Mouse (Mus musculus): ENCODE results near the gene Traf3ip1.

Traf3ip1 gene

GRCm38 (mm10) chr1:91494457-91495140, at the start of gene Traf3ip1:
Gene Traf3ip1 (plus strand): TSS chr1:91494647.
- peak; percentile 96 to 98 for DNase-seq

- peak in 1 of 2 experiments; percentile 43 for DNase-seq
Observed at GRCm38 (mm10) chr1:91444841-91445830, 49.3 kb upstream of the Traf3ip1 start.

GRCm38 (mm10) chr1:91446060-91446459, 48.4 kb upstream of the Traf3ip1 start:
- peak; percentile 93 to 97 for DNase-seq

- DNase-seq = no peak
Observed at GRCm38 (mm10) chr1:91446511-91446910, 47.9 kb upstream of the Traf3ip1 start.

GRCm38 (mm10) chr1:91448688-91449087, 45.8 kb upstream of the Traf3ip1 start:
- peak in 1 of 2 experiments; percentile 41 for DNase-seq

- DNase-seq = peak in 1 of 2 experiments; percentile 24
Observed at GRCm38 (mm10) chr1:91450851-91451250, 43.6 kb upstream of the Traf3ip1 start.

GRCm38 (mm10) chr1:91451547-91452084, 42.8 kb upstream of the Traf3ip1 start:
- DNase-seq = peak in 1 of 2 experiments; percentile 75

GRCm38 (mm10) chr1:91453932-91454331, 40.5 kb upstream of the Traf3ip1 start:
- DNase-seq = peak in 1 of 2 experiments; percentile 44

GRCm38 (mm10) chr1:91454366-91454765, 40.1 kb upstream of the Traf3ip1 start:
- DNase-seq = peak in 1 of 2 experiments; percentile 84

- DNase-seq = peak in 1 of 2 experiments; percentile 33
Observed at GRCm38 (mm10) chr1:91454927-91455326, 39.5 kb upstream of the Traf3ip1 start.

GRCm38 (mm10) chr1:91455661-91456161, 38.7 kb upstream of the Traf3ip1 start:
- peak; percentile 84 to 91 for DNase-seq

GRCm38 (mm10) chr1:91456301-91456801, 38.1 kb upstream of the Traf3ip1 start:
- peak; percentile 73 to 89 for DNase-seq

- peak in 1 of 2 experiments; percentile 40 for DNase-seq
Observed at GRCm38 (mm10) chr1:91457116-91457515, 37.3 kb upstream of the Traf3ip1 start.

- DNase-seq = peak in 1 of 2 experiments; percentile 51
Observed at GRCm38 (mm10) chr1:91457698-91458097, 36.7 kb upstream of the Traf3ip1 start.

GRCm38 (mm10) chr1:91458223-91458861, 36.1 kb upstream of the Traf3ip1 start:
- peak in 1 of 2 experiments; percentile 80 for DNase-seq

- peak; percentile 99 to 100 for DNase-seq
Observed at GRCm38 (mm10) chr1:91459059-91459809, 35.2 kb upstream of the Traf3ip1 start, which contains the start of gene Per2. Gene Per2 (minus strand): TSS chr1:91459324.

- DNase-seq = peak in 1 of 2 experiments; percentile 33
Observed at GRCm38 (mm10) chr1:91460069-91460468, 34.4 kb upstream of the Traf3ip1 start.

- DNase-seq = peak in 1 of 2 experiments; percentile 45
Observed at GRCm38 (mm10) chr1:91460564-91460963, 33.9 kb upstream of the Traf3ip1 start.

- DNase-seq = peak; percentile 52 to 85
Observed at GRCm38 (mm10) chr1:91463336-91463995, 31.0 kb upstream of the Traf3ip1 start.

- DNase-seq = peak; percentile 76 to 80
Observed at GRCm38 (mm10) chr1:91464436-91464835, 30.0 kb upstream of the Traf3ip1 start.
